ENCODE assay signal across 23 mouse cellular contexts in genomic region chr4:129927091-129927490, GRCm38 (mm10). TPM values are rescaled to one million over a fixed set of nuclear protein-coding genes. Genes with fewer than 3 reads are reported as not detected.
A peak's percentile ranks its signal among the peaks of the same experiment; 100 is the strongest.
DNase-seq lines count a peak whose midpoint lies in the region; ATAC-seq and TF ChIP-seq lines count a peak whose summit lies in the region.
"Had no signal": no experiment of that assay in that cellular context is flagged by ENCODE, and none has a peak within 500 bp of the region (broad histone marks: within the 10 kb centered on the region; RNA-seq: fewer than 3 reads in every experiment).

No protein-coding gene starts in this region.

- H3K27ac ChIP-seq in gastrocnemius, adult 2 months: peak overlapping the region; percentile 92
- H3K27ac ChIP-seq in heart, embryonic 12.5 days (ENCODE audit: poor library complexity, severe bottlenecking): peak overlapping the region; percentile 83
- peak overlapping the region; percentile 95 for H3K27ac ChIP-seq in heart, embryonic 16.5 days (ENCODE audit: low read length)
- H3K27ac ChIP-seq: embryonic facial prominence, embryonic 13.5 days; forebrain, embryonic 12.5 days; hindbrain, embryonic 12.5 days had no signal

- no peaks in the 10 kb centered on the region for H3K27me3 ChIP-seq in heart, embryonic 12.5 days (replicated peaks)
- H3K27me3 ChIP-seq in heart, embryonic 16.5 days (ENCODE audit: control insufficient read depth, insufficient read depth, low read length): no peaks in the 10 kb centered on the region
- H3K27me3 ChIP-seq: embryonic facial prominence, embryonic 13.5 days; forebrain, embryonic 12.5 days; hindbrain, embryonic 12.5 days; Patski had no signal

- no peak for TF ChIP-seq CTCF in gastrocnemius, adult 2 months (IDR thresholded peaks at IDR 0.05)

- H3K9ac ChIP-seq in heart, embryonic 12.5 days: no peak overlapping the region
- no peak overlapping the region for H3K9ac ChIP-seq in heart, embryonic 16.5 days (ENCODE audit: low read length)
- H3K9ac ChIP-seq: embryonic facial prominence, embryonic 13.5 days; forebrain, embryonic 12.5 days; hindbrain, embryonic 12.5 days had no signal

- no peak overlapping the region for H3K4me3 ChIP-seq in gastrocnemius, adult 2 months
- H3K4me3 ChIP-seq in heart, embryonic 12.5 days: no peak overlapping the region
- H3K4me3 ChIP-seq in heart, embryonic 16.5 days (ENCODE audit: low read length): no peak overlapping the region
- H3K4me3 ChIP-seq: embryonic facial prominence, embryonic 13.5 days; forebrain, embryonic 12.5 days; hindbrain, embryonic 12.5 days had no signal

- H3K9me3 ChIP-seq in heart, embryonic 12.5 days (replicated peaks): peaks cover 4% of the 10 kb centered on the region; the same call in 1 of the 2 replicates
- no peaks in the 10 kb centered on the region for H3K9me3 ChIP-seq in heart, embryonic 16.5 days (replicated peaks; ENCODE audit: control insufficient read depth, low read length)
- H3K9me3 ChIP-seq: embryonic facial prominence, embryonic 13.5 days; hindbrain, embryonic 12.5 days had no signal

- 56% methylated on average over 3 of the region's 3 CpGs for WGBS in heart, embryonic 12.5 days
- 39% methylated on average over 3 of the region's 3 CpGs for WGBS in heart, embryonic 16.5 days

- intact Hi-C loops in gastrocnemius, adult 2 months (cut with DNase I): loop anchor here (5.0 kb wide), 1 partner anchor 50 kb away; no protein-coding TSS in a partner anchor
- intact Hi-C loops in gastrocnemius, postnatal 14 days (cut with DNase I; ENCODE audit: low total_unique reads): no loop called here
- intact Hi-C loops in heart, postnatal 25 days (cut with DNase I): loop anchor here (5.0 kb wide), 2 partner anchors 45 to 75 kb away; no protein-coding TSS in a partner anchor

- no peak for ATAC-seq in heart, embryonic 12.5 days (ENCODE audit: insufficient number of reproducible peaks, low FRiP score)
- ATAC-seq in heart, embryonic 16.5 days (replicated peaks; ENCODE audit: extremely low read depth, insufficient read depth, low FRiP score): no peak
- ATAC-seq: activated CD4-positive, CD25-positive, alpha-beta regulatory T cell, adult 4 months; forebrain, embryonic 16.5 days; hindbrain, embryonic 16.5 days; inflammation-experienced regulatory T-cells, adult 6 months; intestine, postnatal 0 days; Patski had no signal

- no peak for DNase-seq in gastrocnemius, adult 2 months
- DNase-seq in gastrocnemius, postnatal 14 days: no peak
- DNase-seq in heart, postnatal 4 days: no peak
- DNase-seq in heart, postnatal 25 days (ENCODE audit: low spot score): no peak
- peak; percentile 50 to 51 for DNase-seq in B cell, adult 2 months
- DNase-seq in kidney, adult 18-20 months: no peak
- DNase-seq: cerebellum, adult 11-12 months; cerebellum, adult 9-10 months; cerebellum, postnatal 25 days; kidney, adult 9 months had no signal

- H3K4me1 ChIP-seq in heart, embryonic 12.5 days (replicated peaks): peaks cover 37% of the 10 kb centered on the region
- H3K4me1 ChIP-seq in heart, embryonic 16.5 days (ENCODE audit: control insufficient read depth, insufficient read depth, low read length): peaks cover 24% of the 10 kb centered on the region

- H3K36me3 ChIP-seq in heart, embryonic 12.5 days: no peaks in the 10 kb centered on the region
- H3K36me3 ChIP-seq in heart, embryonic 16.5 days (ENCODE audit: control insufficient read depth, insufficient read depth): no peaks in the 10 kb centered on the region
- H3K36me3 ChIP-seq: embryonic facial prominence, embryonic 13.5 days; forebrain, embryonic 12.5 days; hindbrain, embryonic 12.5 days had no signal

- H3K4me2 ChIP-seq in heart, embryonic 12.5 days: no peak overlapping the region
- H3K4me2 ChIP-seq in heart, embryonic 16.5 days (ENCODE audit: low read depth, low read length): no peak overlapping the region
- H3K4me2 ChIP-seq: embryonic facial prominence, embryonic 13.5 days; forebrain, embryonic 12.5 days; hindbrain, embryonic 12.5 days had no signal

RNA-seq across cellular contexts. Expression of gene Spocd1, which starts 2.0 kb away (rescaled TPM):
- not detected for total RNA-seq in gastrocnemius, adult 2 months (2021)
- not detected for total RNA-seq in gastrocnemius, postnatal 14 days (2021)
- 0.33 and 0.36 TPM in 2 replicates for polyA plus RNA-seq in heart, embryonic 12.5 days (2016; fragmentation: Nextera tagmentation; extraction: Ambion mirVana)
- under 1 TPM in 1 of 2 experiments, not detected in 1; 0.11 TPM for total RNA-seq in heart, postnatal 4 days (2021)
- polyA plus RNA-seq in heart, embryonic 16.5 days (2015; fragmentation: Nextera tagmentation; extraction: Ambion mirVana): 0.22 and 0.35 TPM in 2 replicates
- under 1 TPM in 1 of 2 experiments, not detected in 1; 0.08 TPM for total RNA-seq in heart, postnatal 25 days (2021)
- total RNA-seq: gastrocnemius, postnatal 25 days; granulocyte monocyte progenitor cell, adult 5-6 weeks had no signal
- polyA plus RNA-seq: activated CD4-positive, CD25-positive, alpha-beta regulatory T cell, adult 4 months; forebrain, embryonic 12.5 days; forebrain, embryonic 16.5 days; hindbrain, embryonic 16.5 days; inflammation-experienced regulatory T-cells, adult 6 months; intestine, postnatal 0 days had no signal

RNA-seq across cellular contexts. Expression of gene Adgrb2, which starts 57.6 kb away (rescaled TPM):
- under 1 TPM; 0.48 to 0.59 TPM for total RNA-seq in gastrocnemius, adult 2 months (2021)
- total RNA-seq in gastrocnemius, postnatal 14 days (2021): 1 to 10 TPM; 1.0 to 1.5 TPM
- polyA plus RNA-seq in heart, embryonic 12.5 days (2016; fragmentation: Nextera tagmentation; extraction: Ambion mirVana): 2.6 and 2.7 TPM in 2 replicates
- 1 to 10 TPM; 5.5 to 6.6 TPM for total RNA-seq in heart, postnatal 4 days (2021)
- polyA plus RNA-seq in heart, embryonic 16.5 days (2015; fragmentation: Nextera tagmentation; extraction: Ambion mirVana): 1.0 and 1.2 TPM in 2 replicates
- total RNA-seq in heart, postnatal 25 days (2021): 1 to 10 TPM; 2.3 to 2.6 TPM
- total RNA-seq: granulocyte monocyte progenitor cell, adult 5-6 weeks had no signal

Comparison
In these comparisons a context has a peak if more than half of its experiments do, and no peak if none do; other contexts are left out.
1. DNase-seq: peak in B cell, adult 2 months (2 of 2); none in gastrocnemius, adult 2 months (single experiment), gastrocnemius, postnatal 14 days (single experiment), heart, postnatal 4 days (single experiment), heart, postnatal 25 days (single experiment) and kidney, adult 18-20 months (single experiment).
2. Peak in every context shown above with its lines, with median percentiles within 50 percentile points of each other: H3K27ac ChIP-seq.